Mouse (Mus musculus) liver, postnatal 0 days (tissue): ENCODE results near the gene Zbtb48.

Experiments
- CTCF ChIP-seq: sonication (generic); IDR thresholded peaks from 2 replicates; pipeline ENCODE4 v1.5.1; 2016; ENCODE audit warnings: antibody characterized with exemption, low read depth
- EP300 ChIP-seq: IDR thresholded peaks from 2 replicates; pipeline ENCODE4 v1.6.1; 2016; ENCODE audit warnings: antibody characterized with exemption, low read depth, mild to moderate bottlenecking

- TF ChIP-seq CTCF (peak; percentile 82), EP300 (no peak)
Observed at GRCm38 (mm10) chr4:151972221-151972967, 55.1 kb downstream of the Zbtb48 start.
